Mouse (Mus musculus): ENCODE measurements around the gene Ptbp3. TPM values are rescaled to one million over a fixed set of nuclear protein-coding genes. Genes with fewer than 3 reads are reported as not detected.
"Not testable (repeated sequence)": the region's sequence is repeated elsewhere in the genome, so short reads cannot be mapped to it uniquely, and the experiment has no call there.

Ptbp3 gene
- polyA plus RNA-seq, 1 experiment from 2014 or later = 37.4 TPM

DNA sequence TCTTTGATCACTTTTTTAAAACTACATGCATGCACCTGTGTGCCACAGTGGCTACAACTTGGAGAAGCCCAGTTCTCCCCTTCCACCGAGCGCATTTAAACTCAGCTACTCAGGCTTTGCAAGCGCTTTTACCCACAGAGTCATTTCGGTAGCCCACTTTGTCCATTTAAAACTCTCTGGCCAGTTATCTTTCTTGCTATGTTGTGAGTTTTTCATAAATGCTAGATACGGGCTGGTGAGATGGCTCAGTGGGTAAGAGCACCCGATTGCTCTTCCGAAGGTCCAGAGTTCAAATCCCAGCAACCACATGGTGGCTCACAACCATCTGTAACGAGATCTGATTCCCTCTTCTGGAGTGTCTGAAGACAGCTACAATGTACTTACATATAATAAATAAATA is 21.4 kb upstream of the Ptbp3 start:
- H3K4me3 ChIP-seq; DNase-seq (ENCODE audit: low spot score); H3K27me3 ChIP-seq (ENCODE audit: low read depth, poor library complexity, severe bottlenecking); H3K9me3 ChIP-seq (replicated peaks); H3K27ac ChIP-seq; H3K36me3 ChIP-seq; H3K4me1 ChIP-seq: not testable (repeated sequence)
- WGBS = 93% methylated on average over 8 of the region's 8 CpGs

DNA sequence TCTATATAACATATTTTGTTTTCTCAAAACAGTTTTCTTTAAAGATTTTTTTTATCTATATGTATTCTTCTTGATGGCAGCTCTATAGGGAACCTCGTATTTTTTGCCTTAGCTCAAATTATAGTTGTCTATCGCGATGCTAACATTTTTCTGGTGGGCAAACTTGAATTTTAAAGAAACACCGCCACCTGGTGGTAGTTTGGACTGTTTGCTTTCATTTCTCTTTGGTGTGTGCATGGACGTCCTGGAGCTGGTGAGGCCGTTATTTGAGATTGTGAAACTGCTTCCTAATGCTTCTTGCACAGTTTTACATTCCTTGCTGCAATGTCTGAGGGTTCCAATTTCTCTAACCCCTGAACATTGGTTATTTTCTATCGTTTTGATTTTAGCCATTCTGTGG is 20.4 kb upstream of the Ptbp3 start:
- 10% methylated on average over 7 of the region's 7 CpGs for WGBS
- Histone ChIP-seq H3K9me3 (replicated peaks) (no peaks in the 10 kb centered on the region), H3K27me3 (ENCODE audit: low read depth, poor library complexity, severe bottlenecking) (no peaks in the 10 kb centered on the region), H3K36me3 (no peaks in the 10 kb centered on the region), H3K27ac (no peak overlapping the region), H3K4me1 (no peaks in the 10 kb centered on the region), H3K4me3 (no peak overlapping the region)
- peak; percentile 78 for DNase-seq (ENCODE audit: low spot score)

DNA sequence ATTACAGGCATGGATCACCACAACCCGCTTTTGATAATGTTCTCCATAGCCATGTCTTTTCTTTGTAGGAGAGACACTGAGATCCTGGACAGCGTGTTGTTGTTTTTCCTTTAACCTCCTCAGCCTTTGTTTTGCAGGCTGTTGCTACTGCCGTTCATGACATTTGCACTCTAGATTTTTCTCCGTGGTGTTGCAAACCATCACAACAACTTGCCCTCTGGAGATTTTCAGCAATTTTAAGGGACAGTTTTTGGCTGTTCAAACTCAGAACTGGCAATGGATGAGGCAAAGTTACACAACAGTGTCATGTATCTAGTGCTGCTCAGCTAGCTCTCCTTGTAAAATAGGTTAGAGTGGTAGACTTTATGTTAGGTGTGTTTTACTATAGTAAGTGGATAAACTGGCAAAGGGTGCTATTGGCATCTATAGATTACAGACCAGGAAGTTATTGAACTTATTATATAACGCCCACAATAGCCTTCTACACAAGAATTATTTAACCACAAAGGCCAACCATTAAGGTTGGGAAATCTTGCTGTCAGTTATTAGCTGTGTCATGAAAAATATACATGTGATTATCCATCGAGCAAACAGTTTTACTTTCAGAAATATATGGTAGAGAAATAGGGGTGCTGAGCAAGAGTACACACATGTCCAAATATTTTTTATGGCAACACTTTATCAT is 18.6 kb upstream of the Ptbp3 start:
- Histone ChIP-seq H3K4me1 (no peaks in the 10 kb centered on the region), H3K27me3 (ENCODE audit: low read depth, poor library complexity, severe bottlenecking) (no peaks in the 10 kb centered on the region), H3K27ac (no peak overlapping the region), H3K4me3 (no peak overlapping the region), H3K36me3 (no peaks in the 10 kb centered on the region), H3K9me3 (replicated peaks) (no peaks in the 10 kb centered on the region)
- DNase-seq (ENCODE audit: low spot score) = no peak
- WGBS = 90% methylated on average over 6 of the region's 6 CpGs

DNA sequence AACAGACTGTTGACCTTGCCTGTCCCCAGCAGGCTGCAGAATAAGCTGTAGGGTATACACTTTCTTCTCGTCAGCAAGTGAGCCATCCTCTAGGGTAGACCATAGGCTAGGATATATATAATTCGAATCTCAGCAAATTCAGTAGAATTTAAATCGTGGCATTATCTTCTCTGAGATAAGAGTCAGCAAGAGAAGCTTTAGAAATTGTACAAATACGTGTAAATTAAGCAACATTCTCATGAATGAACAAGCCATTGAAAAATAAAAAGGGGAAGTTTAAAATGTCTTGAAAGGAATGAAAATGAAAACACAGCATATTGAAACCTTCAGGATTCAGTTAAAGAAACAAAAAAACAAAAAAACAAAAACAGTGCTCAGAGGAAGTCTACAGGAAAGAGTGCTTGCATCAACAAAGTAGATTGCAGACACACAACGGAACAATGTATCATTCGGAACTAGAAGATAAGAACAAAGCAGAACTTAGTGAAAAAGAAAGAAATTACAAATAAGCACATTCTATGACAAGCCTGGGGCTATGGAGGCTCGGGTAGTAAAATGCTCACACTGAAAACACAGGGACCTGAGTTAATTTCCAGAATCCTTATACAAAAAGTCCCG is 16.5 kb upstream of the Ptbp3 start:
- DNase-seq (ENCODE audit: low spot score) = no peak
- no peak overlapping the region for H3K27ac ChIP-seq
- no peaks in the 10 kb centered on the region for H3K36me3 ChIP-seq
- no peak overlapping the region for H3K4me3 ChIP-seq
- no peaks in the 10 kb centered on the region for H3K4me1 ChIP-seq
- no peaks in the 10 kb centered on the region for H3K27me3 ChIP-seq (ENCODE audit: low read depth, poor library complexity, severe bottlenecking)
- WGBS = 84% methylated on average over 8 of the region's 8 CpGs
- no peaks in the 10 kb centered on the region for H3K9me3 ChIP-seq (replicated peaks)

DNA sequence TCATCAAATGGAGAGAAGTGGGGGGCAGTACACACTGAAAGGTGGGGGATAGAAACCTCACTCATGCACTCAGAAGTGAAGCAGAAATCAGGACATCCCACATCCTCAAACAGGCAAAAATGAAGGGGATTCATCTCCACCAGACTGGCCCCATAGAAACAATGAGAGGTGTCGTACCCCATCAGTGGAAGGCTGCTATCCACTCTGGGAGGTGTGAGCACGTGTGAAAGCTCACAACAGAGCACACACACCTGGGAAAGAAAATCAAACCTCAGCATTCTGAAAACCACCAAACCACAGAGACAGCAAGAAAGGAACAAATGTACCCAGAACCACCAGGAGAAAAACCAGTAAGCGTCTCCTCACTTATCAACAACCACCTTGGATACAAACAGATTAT is 15.0 kb upstream of the Ptbp3 start:
- no peaks in the 10 kb centered on the region for H3K9me3 ChIP-seq (replicated peaks)
- no peak overlapping the region for H3K4me3 ChIP-seq
- H3K27ac ChIP-seq = no peak overlapping the region
- no peak for DNase-seq (ENCODE audit: low spot score)
- H3K27me3 ChIP-seq (ENCODE audit: low read depth, poor library complexity, severe bottlenecking) = no peaks in the 10 kb centered on the region
- WGBS = 85% methylated on average over 3 of the region's 3 CpGs
- no peaks in the 10 kb centered on the region for H3K36me3 ChIP-seq
- no peaks in the 10 kb centered on the region for H3K4me1 ChIP-seq

DNA sequence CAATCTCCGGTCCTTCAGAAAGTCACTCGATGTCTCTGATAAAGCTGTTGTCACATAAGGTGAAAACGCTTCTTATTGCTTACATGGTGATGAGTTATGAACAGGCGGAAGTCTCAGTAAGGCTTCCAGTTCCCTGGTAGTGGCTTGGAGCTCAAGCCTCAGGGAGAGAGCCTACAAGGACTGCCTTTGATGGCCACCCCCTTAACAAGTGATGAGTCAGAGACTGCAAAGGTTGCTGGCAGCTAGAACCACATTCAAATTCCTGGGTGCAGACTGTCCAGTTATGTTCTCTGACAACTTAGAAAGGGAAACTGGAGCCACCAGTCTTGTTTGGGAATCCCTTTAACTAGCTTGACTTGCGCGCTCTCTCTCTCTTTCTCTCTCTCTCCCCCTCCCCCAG is 11.0 kb upstream of the Ptbp3 start:
- WGBS = 96% methylated on average over 6 of the region's 6 CpGs
- H3K27me3 ChIP-seq (ENCODE audit: low read depth, poor library complexity, severe bottlenecking) = no peaks in the 10 kb centered on the region

DNA sequence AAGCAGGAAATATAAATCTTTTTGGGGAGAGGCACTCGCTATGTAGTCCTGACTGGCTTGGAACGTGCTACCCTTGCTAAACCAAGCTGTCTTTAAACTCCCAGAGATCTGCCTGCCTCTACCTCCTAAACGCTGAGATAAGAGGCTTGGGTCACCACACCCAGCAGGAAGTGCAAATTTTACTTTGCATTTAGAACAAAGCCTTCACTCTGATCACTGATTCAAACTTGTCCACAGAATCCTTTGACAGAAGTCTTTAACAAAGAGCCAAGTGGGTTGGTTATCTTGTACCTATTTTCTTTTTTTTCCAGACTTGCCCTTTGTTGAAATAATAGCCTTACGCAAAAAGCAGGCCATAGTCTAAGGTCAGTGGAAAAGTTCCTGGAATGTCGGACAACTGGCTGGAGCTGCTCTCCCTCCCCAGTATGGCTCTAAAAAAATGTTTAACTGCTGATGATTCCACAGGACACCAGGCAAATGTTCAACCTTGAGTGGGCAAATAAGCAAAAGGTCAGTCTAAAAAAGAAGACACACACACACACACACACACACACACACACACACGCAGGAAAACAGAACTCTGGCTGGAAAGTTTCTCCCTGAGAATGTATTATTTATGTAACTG is 9.0 kb upstream of the Ptbp3 start:
- H3K36me3 ChIP-seq = no peaks in the 10 kb centered on the region
- H3K9me3 ChIP-seq (replicated peaks) = no peaks in the 10 kb centered on the region
- WGBS = 77% methylated on average over 6 of the region's 6 CpGs
- H3K27me3 ChIP-seq (ENCODE audit: low read depth, poor library complexity, severe bottlenecking) = no peaks in the 10 kb centered on the region
- H3K4me3 ChIP-seq = no peak overlapping the region
- no peak for DNase-seq (ENCODE audit: low spot score)
- H3K27ac ChIP-seq = no peak overlapping the region
- H3K4me1 ChIP-seq = no peaks in the 10 kb centered on the region

More for the DNA sequence above, 11.0 kb upstream of the Ptbp3 start:
- Histone ChIP-seq H3K9me3 (replicated peaks) (no peaks in the 10 kb centered on the region), H3K4me1 (no peaks in the 10 kb centered on the region), H3K27ac (no peak overlapping the region), H3K4me3 (no peak overlapping the region), H3K36me3 (no peaks in the 10 kb centered on the region)
- DNase-seq (ENCODE audit: low spot score) = no peak

DNA sequence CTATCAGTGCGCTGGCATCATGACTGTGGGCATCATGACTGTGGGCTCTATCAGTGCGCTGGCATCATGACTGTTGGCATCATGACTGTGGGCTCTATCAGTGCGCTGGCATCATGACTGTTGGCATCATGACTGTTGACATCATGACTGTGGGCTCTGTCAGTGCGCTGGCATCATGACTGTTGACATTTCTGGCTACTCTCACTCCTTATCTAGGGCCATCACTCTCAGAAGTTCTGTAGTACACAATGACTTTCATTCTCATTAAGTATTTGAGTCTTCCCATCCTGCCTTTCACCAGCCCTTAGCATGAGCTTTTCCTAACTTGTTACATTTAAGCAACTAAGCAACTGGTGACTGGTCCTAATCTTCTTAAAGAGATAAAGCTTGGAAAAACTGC is 8.2 kb upstream of the Ptbp3 start:
- not testable (repeated sequence) for H3K27ac ChIP-seq; H3K4me1 ChIP-seq; H3K4me3 ChIP-seq; DNase-seq (ENCODE audit: low spot score); H3K36me3 ChIP-seq; H3K27me3 ChIP-seq (ENCODE audit: low read depth, poor library complexity, severe bottlenecking); H3K9me3 ChIP-seq (replicated peaks)
- 98% methylated on average over 4 of the region's 4 CpGs for WGBS

DNA sequence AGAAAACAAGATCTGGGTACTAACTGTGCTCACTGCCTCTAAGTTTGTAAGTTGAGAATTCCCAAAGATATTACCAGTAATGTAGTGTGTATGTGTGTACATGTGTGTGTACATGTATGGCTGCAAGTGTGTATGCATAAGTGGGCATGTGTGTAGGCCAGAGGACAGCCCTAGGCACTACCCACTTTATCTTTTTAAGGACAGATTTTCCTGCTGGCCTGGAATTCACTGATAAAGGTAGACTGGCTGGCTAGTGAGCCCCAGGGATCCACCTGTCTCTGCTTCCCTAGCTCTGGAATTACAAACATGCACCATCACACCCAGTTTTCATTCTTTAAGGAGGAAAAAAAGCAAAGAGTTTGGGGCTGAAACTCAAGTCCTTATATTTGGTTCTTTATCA is 6.0 kb upstream of the Ptbp3 start:
- no peaks in the 10 kb centered on the region for H3K27me3 ChIP-seq (ENCODE audit: low read depth, poor library complexity, severe bottlenecking)
- no peaks in the 10 kb centered on the region for H3K9me3 ChIP-seq (replicated peaks)
- no peak overlapping the region for H3K27ac ChIP-seq
- H3K4me1 ChIP-seq = no peaks in the 10 kb centered on the region
- no peak for DNase-seq (ENCODE audit: low spot score)
- H3K36me3 ChIP-seq = no peaks in the 10 kb centered on the region
- H3K4me3 ChIP-seq = no peak overlapping the region

DNA sequence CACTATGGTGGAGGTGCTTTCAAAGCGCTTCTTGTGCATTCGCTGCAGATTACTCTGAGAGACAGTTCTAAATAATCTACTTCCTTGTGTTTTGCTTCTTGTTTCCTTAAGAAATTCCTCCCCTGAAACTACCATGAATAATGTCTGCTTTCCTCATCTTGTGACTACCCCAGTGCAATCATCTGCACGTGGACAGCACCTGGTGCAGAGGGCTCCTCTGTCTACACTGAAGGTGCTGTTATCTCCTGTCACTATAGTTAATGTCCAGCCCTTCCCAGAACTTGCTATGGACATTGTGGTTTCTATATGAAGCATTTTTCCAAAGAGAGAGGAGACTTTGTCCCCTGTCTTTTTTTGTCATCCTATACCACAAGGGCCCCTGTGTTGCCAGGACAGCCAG is 4.4 kb upstream of the Ptbp3 start:
- H3K4me3 ChIP-seq = no peak overlapping the region
- H3K27me3 ChIP-seq (ENCODE audit: low read depth, poor library complexity, severe bottlenecking) = no peaks in the 10 kb centered on the region
- H3K36me3 ChIP-seq = no peaks in the 10 kb centered on the region
- no peaks in the 10 kb centered on the region for H3K9me3 ChIP-seq (replicated peaks)
- 80% methylated on average over 3 of the region's 3 CpGs for WGBS
- H3K27ac ChIP-seq = no peak overlapping the region
- DNase-seq (ENCODE audit: low spot score) = no peak
- H3K4me1 ChIP-seq = peaks cover 2% of the 10 kb centered on the region; the same call in 1 of the 2 replicates

DNA sequence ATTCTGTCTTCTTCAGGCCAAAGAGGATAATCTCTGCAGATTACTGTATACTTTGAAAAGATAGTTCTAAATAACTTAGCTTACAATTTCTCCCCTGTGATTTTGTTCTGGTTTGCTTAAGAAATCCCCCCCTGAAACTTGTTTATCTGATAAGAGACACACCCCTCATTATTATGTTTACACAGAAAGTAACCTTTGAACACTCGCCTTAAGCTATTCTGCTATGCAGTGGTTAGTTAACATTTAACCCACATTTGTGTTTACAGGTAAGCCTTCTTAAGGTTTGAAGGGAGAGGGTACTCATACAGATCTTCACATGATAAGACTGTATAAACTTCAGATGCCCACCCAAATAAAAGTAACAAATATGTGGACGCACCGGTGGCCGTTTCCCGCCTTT is 3.7 kb upstream of the Ptbp3 start:
- no peak for DNase-seq (ENCODE audit: low spot score)
- H3K9me3 ChIP-seq (replicated peaks) = no peaks in the 10 kb centered on the region
- WGBS = 82% methylated on average over 5 of the region's 5 CpGs
- no peak overlapping the region for H3K4me3 ChIP-seq
- H3K27ac ChIP-seq = no peak overlapping the region
- H3K36me3 ChIP-seq = no peaks in the 10 kb centered on the region
- no peaks in the 10 kb centered on the region for H3K27me3 ChIP-seq (ENCODE audit: low read depth, poor library complexity, severe bottlenecking)
- peaks cover 4% of the 10 kb centered on the region; the same call in 1 of the 2 replicates for H3K4me1 ChIP-seq

DNA sequence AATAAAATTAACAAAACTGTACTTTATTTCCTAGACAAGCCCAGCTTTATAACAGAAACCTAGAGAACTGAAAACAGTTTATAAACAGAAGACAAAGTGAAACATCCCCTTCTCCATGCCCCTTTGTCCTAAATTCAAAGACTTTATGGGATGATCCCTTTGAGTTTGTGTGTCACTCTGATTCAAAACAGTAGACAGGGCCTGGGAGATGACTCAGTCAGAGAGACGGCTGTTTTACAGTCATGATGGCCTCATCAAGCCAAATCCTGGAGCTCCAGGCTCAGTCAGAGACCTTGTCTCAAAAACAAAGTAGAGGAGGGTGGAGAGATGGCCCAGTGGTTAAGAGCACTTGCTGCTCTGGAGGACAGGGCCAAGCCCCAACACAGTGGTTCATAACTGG is 2.7 kb upstream of the Ptbp3 start:
- Histone ChIP-seq H3K36me3 (no peaks in the 10 kb centered on the region), H3K9me3 (replicated peaks) (no peaks in the 10 kb centered on the region), H3K27me3 (ENCODE audit: low read depth, poor library complexity, severe bottlenecking) (no peaks in the 10 kb centered on the region), H3K4me1 (peaks cover 13% of the 10 kb centered on the region), H3K27ac (no peak overlapping the region), H3K4me3 (no peak overlapping the region)
- DNase-seq (ENCODE audit: low spot score) = no peak
- WGBS = 75% methylated on average over 1 of the region's 1 CpGs

DNA sequence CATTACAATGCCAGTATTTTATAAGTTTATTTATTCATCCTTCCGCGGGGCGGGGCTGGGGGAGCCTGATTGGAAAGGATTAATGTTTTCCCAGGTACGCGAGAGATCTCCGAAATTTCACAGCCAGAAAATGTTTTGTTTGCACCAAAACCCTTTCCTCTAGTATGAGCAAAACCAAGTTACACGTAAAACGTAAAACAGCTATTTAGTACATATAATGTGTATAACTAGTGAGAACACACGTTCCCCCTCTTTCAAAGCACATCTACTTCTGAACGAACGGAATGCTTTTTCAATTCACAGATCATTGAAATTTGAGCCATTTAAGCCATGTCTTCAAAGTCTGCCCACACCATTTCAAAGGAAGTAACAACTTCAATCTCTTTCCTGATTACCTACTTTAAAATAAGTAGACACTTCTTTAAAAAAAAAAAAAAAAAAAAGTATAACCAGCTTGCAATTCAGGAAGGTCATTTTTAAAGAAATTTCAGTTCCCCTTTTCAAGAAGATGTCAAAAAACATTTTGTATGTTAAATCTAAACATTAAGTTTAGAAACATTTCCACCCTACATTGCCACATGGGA is 905 bp upstream of the Ptbp3 start:
- H3K9me3 ChIP-seq (replicated peaks) = no peaks in the 10 kb centered on the region
- H3K27ac ChIP-seq = peak overlapping the region; percentile 94
- peak overlapping the region; percentile 88 for H3K4me3 ChIP-seq
- WGBS = 13% methylated on average over 11 of the region's 11 CpGs
- H3K4me1 ChIP-seq = peaks cover 13% of the 10 kb centered on the region
- no peaks in the 10 kb centered on the region for H3K27me3 ChIP-seq (ENCODE audit: low read depth, poor library complexity, severe bottlenecking)
- peak; percentile 35 for DNase-seq (ENCODE audit: low spot score)
- no peaks in the 10 kb centered on the region for H3K36me3 ChIP-seq
